Mouse (Mus musculus) G1E (cell line): ENCODE data around the gene Osbpl11.

Experiments used
- CTCF ChIP-seq: IDR thresholded peaks from 2 replicates; pipeline ENCODE4 v1.5.1; 2012; ENCODE audit warnings: low read depth, low read length, inconsistent platforms, mixed read lengths
- GATA1 ChIP-seq: IDR thresholded peaks from 2 replicates; pipeline ENCODE4 v1.6.1; 2012; ENCODE audit warnings: borderline replicate concordance, low read length, inconsistent platforms, mixed read lengths

DNA sequence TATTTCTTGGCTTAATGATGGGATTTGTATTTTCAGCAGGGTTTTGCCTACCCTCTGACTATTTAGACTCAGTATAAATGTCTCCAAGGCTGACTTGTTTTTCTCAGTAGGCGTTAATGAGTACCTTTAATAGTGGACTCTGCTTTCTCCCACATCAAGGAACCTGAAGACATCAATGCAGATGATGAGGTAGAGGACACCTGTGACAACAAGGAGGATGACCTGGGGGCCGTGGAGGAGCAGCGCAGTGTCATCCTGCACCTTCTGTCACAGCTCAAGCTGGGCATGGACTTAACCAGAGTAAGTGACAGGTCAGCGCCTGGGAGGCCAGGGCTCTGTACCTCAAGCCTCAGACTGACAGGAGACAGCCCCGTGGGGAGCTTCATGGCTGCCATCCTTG, 39.5 kb downstream of the Osbpl11 start:
- no peak for TF ChIP-seq CTCF
- no peak for TF ChIP-seq GATA1
